Mouse (Mus musculus): ENCODE measurements around the gene Grid1. TPM values are rescaled to one million over a fixed set of nuclear protein-coding genes. Genes with fewer than 3 reads are reported as not detected.

Grid1 gene
- polyA plus RNA-seq, 1 experiment from 2014 or later: 0.33 TPM

MicroRNAs within 50 kb of the gene (microRNA counts, 519-probe panel; counts per million panel counts)
- microRNA mmu-miR-346: 1,798 counts per million, percentile 14 among the panel's probes with 10 or more counts

Small RNA genes within 50 kb of the gene (microRNA-seq; reads per million reads assigned to microRNA genes)
- 13.9 reads per million, percentile 29 among the genes with 10 or more reads in this experiment for gene Mir346

Other genes starting within 250 kb of the Grid1 start
- gene Ldb3, start 231.4 kb upstream of the Grid1 start, polyA plus RNA-seq (2015; fragmentation: Nextera tagmentation; extraction: Ambion mirVana): 300 and 308 TPM in 2 replicates
- 5.0 and 5.6 TPM in 2 replicates for gene Opn4, start 220.0 kb upstream of the Grid1 start, polyA plus RNA-seq (2015; fragmentation: Nextera tagmentation; extraction: Ambion mirVana)
- gene Wapl, start 146.2 kb upstream of the Grid1 start, polyA plus RNA-seq (2015; fragmentation: Nextera tagmentation; extraction: Ambion mirVana): 13.9 and 16.2 TPM in 2 replicates